In genomic region chr11:44863910-44864309, GRCm38 (mm10) we compare ENCODE assay signal across 23 mouse cellular contexts.
DNase-seq lines count a peak whose midpoint lies in the region; ATAC-seq and TF ChIP-seq lines count a peak whose summit lies in the region.
"Had no signal": no experiment of that assay in that cellular context is flagged by ENCODE, and none has a peak within 500 bp of the region (broad histone marks: within the 10 kb centered on the region; RNA-seq: fewer than 3 reads in every experiment).

No protein-coding gene starts in this region.

- H3K27ac ChIP-seq in ES-Bruce4 (ENCODE audit: insufficient read depth, low read length) (no peak overlapping the region), ES-E14 (ENCODE audit: insufficient read depth, low read depth, low read length, poor library complexity, severe bottlenecking) (no peak overlapping the region)
- H3K27ac ChIP-seq: forebrain, embryonic 10.5 days; forebrain, embryonic 15.5 days; heart, adult 2 months; hindbrain, embryonic 12.5 days; hindbrain, embryonic 15.5 days; intestine, embryonic 15.5 days; kidney, embryonic 15.5 days had no signal

- DNase-seq in ES-E14 (ENCODE audit: low read depth, low spot score) (peak; percentile 78), ZHBTc4 (ENCODE audit: low read depth, low spot score) (peak; percentile 97)
- no peak for DNase-seq in cerebellum, postnatal 36 days
- DNase-seq in spleen, postnatal 14 days (ENCODE audit: low spot score in 2 of 2): no peak
- DNase-seq: adrenal gland, postnatal 14 days; cerebellum, adult 11 months; cerebellum, adult 2 months; cerebellum, adult 9-11 months; gastrocnemius, postnatal 10 days; gastrocnemius, postnatal 36 days; heart, adult 2 months; kidney, adult 11 months; kidney, adult 8-10 months had no signal

- no peak overlapping the region for H3K9ac ChIP-seq in ES-Bruce4 (ENCODE audit: low read depth, poor library complexity, severe bottlenecking)
- H3K9ac ChIP-seq in ES-E14 (ENCODE audit: insufficient read depth, low read depth, low read length, poor library complexity, severe bottlenecking): no peak overlapping the region
- H3K9ac ChIP-seq: forebrain, embryonic 15.5 days; hindbrain, embryonic 12.5 days; hindbrain, embryonic 15.5 days; intestine, embryonic 15.5 days; kidney, embryonic 15.5 days had no signal

- no peaks in the 10 kb centered on the region for H3K9me3 ChIP-seq in ES-Bruce4 (replicated peaks; ENCODE audit: control insufficient read depth, insufficient read depth, low read length, poor library complexity, severe bottlenecking)
- H3K9me3 ChIP-seq in ES-E14 (ENCODE audit: control insufficient read depth, insufficient read depth, low read depth, low read length): no peaks in the 10 kb centered on the region
- H3K9me3 ChIP-seq: forebrain, embryonic 10.5 days; forebrain, embryonic 15.5 days; G1E; hindbrain, embryonic 12.5 days; hindbrain, embryonic 15.5 days; intestine, embryonic 15.5 days; kidney, embryonic 15.5 days had no signal

- peaks cover 2% of the 10 kb centered on the region for H3K4me1 ChIP-seq in ES-Bruce4 (ENCODE audit: control insufficient read depth, insufficient read depth, low read length)
- H3K4me1 ChIP-seq in ES-E14 (ENCODE audit: control insufficient read depth in 2 of 2, insufficient read depth in 2 of 2, low read length in 2 of 2, poor library complexity in 1 of 2): peaks cover 12 to 13% of the 10 kb centered on the region in 2 experiments; a peak in 3 of 4 replicates
- H3K4me1 ChIP-seq: intestine, embryonic 15.5 days had no signal

- in situ Hi-C loops in ES-E14 (cut with MboI; ENCODE audit: low sequenced_read_pairs in 2 of 2, unreplicated experiment in 2 of 2): no loop called here

- H3K36me3 ChIP-seq in ES-Bruce4 (ENCODE audit: control insufficient read depth, insufficient read depth, low read length, poor library complexity, severe bottlenecking): no peaks in the 10 kb centered on the region
- H3K36me3 ChIP-seq in ES-E14 (ENCODE audit: control insufficient read depth, insufficient read depth, low read length, poor library complexity, severe bottlenecking): no peaks in the 10 kb centered on the region
- H3K36me3 ChIP-seq: forebrain, embryonic 10.5 days; forebrain, embryonic 15.5 days; G1E; hindbrain, embryonic 12.5 days; hindbrain, embryonic 15.5 days; intestine, embryonic 15.5 days; kidney, embryonic 15.5 days had no signal

- TF ChIP-seq EP300 in ES-Bruce4 (IDR thresholded peaks at IDR 0.05; ENCODE audit: insufficient read depth, low read depth, low read length): peak; percentile 66

- H3K4me3 ChIP-seq in ES-Bruce4 (ENCODE audit: low read depth, low read length) (no peak overlapping the region), ES-E14 (ENCODE audit: insufficient read depth in 1 of 2, low read depth in 1 of 2, low read length in 2 of 2, poor library complexity in 1 of 2, severe bottlenecking in 1 of 2) (no peak overlapping the region)
- H3K4me3 ChIP-seq: forebrain, embryonic 10.5 days; forebrain, embryonic 15.5 days; heart, adult 2 months; hindbrain, embryonic 12.5 days; hindbrain, embryonic 15.5 days; intestine, embryonic 15.5 days; kidney, embryonic 15.5 days had no signal

- no peak for TF ChIP-seq CTCF in ES-Bruce4 (IDR thresholded peaks at IDR 0.05; ENCODE audit: low read depth, low read length)

- no peaks in the 10 kb centered on the region for H3K27me3 ChIP-seq in ES-Bruce4 (ENCODE audit: control insufficient read depth, insufficient read depth, low read length, poor library complexity, severe bottlenecking)
- H3K27me3 ChIP-seq: forebrain, embryonic 15.5 days; hindbrain, embryonic 12.5 days; hindbrain, embryonic 15.5 days; intestine, embryonic 15.5 days; kidney, embryonic 15.5 days; Patski had no signal

- TF ChIP-seq POLR2A in ES-Bruce4 (IDR thresholded peaks at IDR 0.05; ENCODE audit: insufficient read depth, low read length): no peak

- no peak for ATAC-seq in CD4-positive, CD25-positive, alpha-beta regulatory T cell, adult 4 months
- ATAC-seq: forebrain, embryonic 15.5 days; intestine, embryonic 15.5 days; Patski had no signal

TF ChIP-seq in ES-E14, 5 proteins besides CTCF, POLR2A, EP300 and RAD21:
- TF ChIP-seq MAFK (IDR thresholded peaks at IDR 0.05; ENCODE audit: insufficient read depth, low read depth, low read length) (no peak), HCFC1 (IDR thresholded peaks at IDR 0.05; ENCODE audit: borderline replicate concordance, insufficient read depth, low read length) (0 out of 2 replicates have a peak, but pooled peaks have one; percentile 13)

Comparison
In these comparisons a context has a peak if more than half of its experiments do, and no peak if none do; other contexts are left out.
1. DNase-seq: peak in ES-E14 (single experiment) and ZHBTc4 (single experiment); none in cerebellum, postnatal 36 days (0 of 2) and spleen, postnatal 14 days (0 of 2).